8 mouse cellular contexts compared by ENCODE assay signal in the genomic region with DNA sequence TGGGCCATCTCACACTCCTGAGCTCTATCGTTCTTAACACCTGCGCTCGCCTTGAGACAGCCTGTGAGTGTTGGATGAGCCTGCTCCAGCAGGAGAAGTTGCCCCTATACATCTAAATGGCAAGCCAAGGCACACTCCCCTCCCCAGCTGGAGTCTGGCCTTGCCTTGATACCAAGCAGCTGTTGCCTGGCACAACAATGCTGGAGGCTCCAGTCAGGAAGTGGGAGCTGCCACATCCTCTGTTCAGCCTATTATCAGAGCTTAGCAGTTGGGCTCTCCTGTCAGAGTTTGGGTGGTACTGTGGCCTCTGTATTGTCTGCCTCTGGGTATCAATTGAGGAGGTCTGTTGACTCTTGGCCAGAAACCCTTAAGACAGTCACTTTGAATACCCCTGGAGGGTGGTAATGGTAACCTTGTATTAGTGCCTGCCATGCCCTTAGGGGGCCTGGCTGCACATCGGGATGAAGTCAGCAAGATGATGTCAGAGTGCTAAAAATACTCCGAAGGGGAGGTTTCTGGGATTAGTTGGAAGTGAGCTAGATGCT.
DNase-seq lines count a peak whose midpoint lies in the region; ATAC-seq and TF ChIP-seq lines count a peak whose summit lies in the region.

No protein-coding gene starts in this region.

- H3K27me3 ChIP-seq in embryonic facial prominence, embryonic 15.5 days = no peaks in the 10 kb centered on the region

- ATAC-seq in embryonic facial prominence, embryonic 15.5 days (ENCODE audit: insufficient number of reproducible peaks, low FRiP score, low TSS enrichment, low read depth) = peak; percentile 73
- ATAC-seq in frontal cortex, adult (ENCODE audit: low TSS enrichment) = no peak

- H3K36me3 ChIP-seq in embryonic facial prominence, embryonic 15.5 days = no peaks in the 10 kb centered on the region

- DNase-seq in embryo, embryonic 10 days (ENCODE audit: low spot score) = peak; percentile 45
- no peak for DNase-seq in embryo, embryonic 9.5 days (ENCODE audit: extremely low spot score)
- peak; percentile 7 for DNase-seq in 3T3-L1 (ENCODE audit: low read depth, low spot score)
- DNase-seq in liver = peak; percentile 51
- no peak for DNase-seq in adrenal gland, adult 2 months

- WGBS in embryonic facial prominence, embryonic 15.5 days = 53% methylated on average over 5 of the region's 5 CpGs
- WGBS in olfactory bulb, adult 2 months = 22% methylated on average over 5 of the region's 5 CpGs

- no peak for TF ChIP-seq POLR2A in olfactory bulb, adult 2 months (IDR thresholded peaks at IDR 0.05; ENCODE audit: insufficient read depth, low read depth, low read length)

- H3K9me3 ChIP-seq in embryonic facial prominence, embryonic 15.5 days (replicated peaks) = no peaks in the 10 kb centered on the region

- peaks cover 12% of the 10 kb centered on the region for H3K4me1 ChIP-seq in embryonic facial prominence, embryonic 15.5 days
- H3K4me1 ChIP-seq in olfactory bulb, adult 2 months (ENCODE audit: control insufficient read depth, insufficient read depth, low read length) = peaks cover 8% of the 10 kb centered on the region

- H3K4me3 ChIP-seq in embryonic facial prominence, embryonic 15.5 days (replicated peaks) = no peak overlapping the region
- no peak overlapping the region for H3K4me3 ChIP-seq in olfactory bulb, adult 2 months (ENCODE audit: insufficient read depth, low read depth, low read length)

- no peak for TF ChIP-seq CTCF in olfactory bulb, adult 2 months (IDR thresholded peaks at IDR 0.05; ENCODE audit: insufficient read depth, low read depth, low read length)

- no peak overlapping the region for H3K4me2 ChIP-seq in embryonic facial prominence, embryonic 15.5 days (replicated peaks)

- H3K9ac ChIP-seq in embryonic facial prominence, embryonic 15.5 days = no peak overlapping the region

- H3K27ac ChIP-seq in embryonic facial prominence, embryonic 15.5 days (replicated peaks) = 0 out of 2 replicates have a peak overlapping the region, but pooled peaks have one; percentile 18
- peak overlapping the region; percentile 64 for H3K27ac ChIP-seq in olfactory bulb, adult 2 months (ENCODE audit: insufficient read depth, low read depth, low read length)

Comparison
In these comparisons a context has a peak if more than half of its experiments do, and no peak if none do; other contexts are left out.
1. DNase-seq: peak in embryo, embryonic 10 days (single experiment), 3T3-L1 (single experiment) and liver (single experiment); none in embryo, embryonic 9.5 days (single experiment) and adrenal gland, adult 2 months (single experiment).